Mouse (Mus musculus) liver, postnatal 0 days (tissue): ENCODE measurements around the gene Anp32b.
A peak's percentile ranks its signal among the peaks of the same experiment; 100 is the strongest.

Source experiments
- CTCF ChIP-seq: sonication (generic); IDR thresholded peaks from 2 replicates; pipeline ENCODE4 v1.5.1; 2016; ENCODE audit warnings: antibody characterized with exemption, low read depth
- EP300 ChIP-seq: IDR thresholded peaks from 2 replicates; pipeline ENCODE4 v1.6.1; 2016; ENCODE audit warnings: antibody characterized with exemption, low read depth, mild to moderate bottlenecking

DNA sequence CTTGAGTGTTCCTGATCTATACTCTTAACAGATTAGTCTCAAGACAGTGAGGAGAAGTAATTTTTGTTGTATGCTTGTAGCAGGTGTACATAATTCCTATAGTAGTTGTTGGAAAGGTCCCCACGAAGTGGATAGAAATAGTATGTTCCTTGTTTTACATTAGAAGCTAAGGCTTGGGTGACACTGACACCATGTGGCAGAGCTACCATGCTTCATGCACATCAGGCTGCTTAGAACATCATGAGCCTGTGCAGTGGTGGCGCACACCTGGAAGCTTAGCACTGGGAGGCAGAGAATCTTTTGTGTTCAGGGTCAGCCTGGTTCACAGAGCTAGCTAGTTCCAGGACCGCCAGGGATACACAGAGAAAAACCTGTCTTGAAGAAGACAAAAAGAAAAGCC lies 15.0 kb downstream of the Anp32b start:
- TF ChIP-seq CTCF, result peak; percentile 40
- TF ChIP-seq EP300, result no peak
